Mouse (Mus musculus) cerebellum, postnatal 10 days (tissue): ENCODE results near the gene Canx.
A peak's percentile ranks its signal among the peaks of the same experiment; 100 is the strongest.
"Not testable (repeated sequence)": the region's sequence is repeated elsewhere in the genome, so short reads cannot be mapped to it uniquely, and the experiment has no call there.

Source experiments
- DNase-seq, 2 experiments: peaks; one replicate each; pipeline ENCODE4 v3.0.0; 2021; ENCODE audit warnings: mixed read lengths in 2 of 2

Canx gene

GRCm38 (mm10) chr11:50325496-50326301 lies at the start of gene Canx:
TSS of gene Canx (minus strand) at chr11:50325673.
- DNase-seq = peak; percentile 98 to 99

DNA sequence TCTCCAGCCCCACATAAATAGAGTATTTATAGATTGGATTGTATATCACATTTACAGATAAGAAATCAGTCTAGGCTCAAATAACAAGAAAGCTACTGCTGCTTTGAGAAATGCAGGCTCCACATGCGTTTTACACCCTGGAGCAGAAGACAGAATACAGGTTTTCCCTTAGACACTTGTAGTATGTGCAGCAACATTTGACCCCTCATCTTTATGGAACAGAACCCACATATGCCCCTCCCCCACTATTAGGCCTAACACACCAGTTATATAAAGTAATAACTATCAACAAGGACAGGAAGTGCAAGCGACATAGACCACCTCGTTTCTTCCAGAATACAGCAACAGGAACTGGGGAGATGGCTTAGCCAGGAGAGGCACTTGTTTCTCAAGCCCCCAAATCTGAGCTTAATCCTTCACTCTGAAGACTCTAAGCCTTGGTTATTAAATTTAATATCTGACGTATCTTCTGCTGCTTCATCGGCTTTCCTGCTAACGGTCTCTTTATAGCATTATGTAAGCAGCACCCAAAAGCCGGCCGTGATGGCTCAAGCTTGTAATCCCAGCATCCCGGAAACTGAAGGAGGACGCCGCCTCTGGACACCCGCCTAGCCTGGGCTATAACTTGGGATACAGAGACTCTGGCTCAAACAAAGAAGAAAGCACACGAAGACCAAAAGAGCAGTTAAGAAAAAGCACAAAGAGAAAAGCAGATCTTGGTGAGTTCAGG lies 49.0 kb upstream of the Canx start:
- no peak for DNase-seq

DNA sequence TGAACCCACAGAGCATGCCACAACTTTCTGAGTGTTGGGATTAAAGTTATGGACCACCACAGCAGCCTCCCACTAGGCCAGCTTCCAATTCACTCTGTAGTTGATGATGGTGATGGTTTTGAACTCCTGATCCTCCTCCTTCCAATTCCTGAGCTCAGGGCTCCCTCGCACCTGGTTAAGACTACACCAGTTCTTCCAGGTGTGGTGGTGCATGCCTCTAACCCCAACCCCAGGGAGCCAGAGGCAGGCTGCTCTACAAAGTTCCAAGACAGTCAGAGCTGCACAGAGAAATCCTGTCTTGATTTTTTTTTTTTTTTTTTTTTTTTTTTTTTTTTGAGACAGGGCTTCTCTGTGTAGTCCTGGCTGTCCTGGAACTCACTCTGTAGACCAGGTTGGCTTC lies 48.1 kb upstream of the Canx start:
- no peak for DNase-seq

DNA sequence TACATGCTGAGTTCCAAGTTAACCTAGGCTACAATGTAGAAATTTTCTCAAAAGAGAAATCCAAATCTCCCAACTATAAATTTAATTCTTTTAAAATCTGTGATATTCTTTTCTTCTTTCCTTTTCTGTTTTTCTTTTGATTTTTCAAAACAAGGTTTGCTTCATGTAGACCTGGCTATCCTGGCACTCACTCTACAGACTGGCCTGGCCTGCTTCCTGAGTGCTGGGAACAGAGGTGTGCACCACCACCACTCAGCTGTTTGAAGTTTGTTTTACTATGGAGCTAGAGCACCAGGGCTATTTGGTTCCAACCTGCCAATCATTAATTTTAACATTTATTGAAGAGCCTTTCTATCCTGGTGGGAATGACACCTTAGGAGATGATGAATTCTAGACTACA lies 47.6 kb upstream of the Canx start:
- no peak for DNase-seq

GRCm38 (mm10) chr11:50371911-50372310 lies 46.4 kb upstream of the Canx start:
- no peak for DNase-seq

- DNase-seq = peak; percentile 88 to 90
Observed at GRCm38 (mm10) chr11:50371399-50371841, 45.9 kb upstream of the Canx start.

- DNase-seq = peak; percentile 39 to 64
Observed at GRCm38 (mm10) chr11:50370969-50371368, 45.5 kb upstream of the Canx start.

GRCm38 (mm10) chr11:50369360-50369911 lies 44.0 kb upstream of the Canx start:
- no peak for DNase-seq

DNA sequence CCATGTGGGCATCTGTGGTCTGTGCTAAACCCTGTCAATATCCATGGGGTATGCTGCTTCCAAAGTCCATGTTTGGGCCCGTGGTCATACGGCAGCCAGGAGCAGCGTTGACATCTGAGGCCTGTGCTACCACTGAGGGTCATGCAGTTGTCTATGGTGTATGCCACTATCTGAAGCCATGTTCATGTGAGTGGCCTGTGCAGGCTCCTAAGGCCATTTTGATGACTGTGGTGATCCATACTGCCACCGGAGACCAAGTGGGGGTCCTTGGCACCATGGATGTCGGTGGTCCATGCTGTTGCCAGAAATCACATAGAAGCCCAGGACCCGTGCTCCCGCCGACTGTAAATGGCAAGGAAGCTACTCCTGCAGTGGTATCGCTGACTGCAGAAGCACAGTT lies 42.1 kb upstream of the Canx start:
- DNase-seq = no peak

- no peak for DNase-seq
Observed at GRCm38 (mm10) chr11:50365322-50365721, 39.8 kb upstream of the Canx start.

DNA sequence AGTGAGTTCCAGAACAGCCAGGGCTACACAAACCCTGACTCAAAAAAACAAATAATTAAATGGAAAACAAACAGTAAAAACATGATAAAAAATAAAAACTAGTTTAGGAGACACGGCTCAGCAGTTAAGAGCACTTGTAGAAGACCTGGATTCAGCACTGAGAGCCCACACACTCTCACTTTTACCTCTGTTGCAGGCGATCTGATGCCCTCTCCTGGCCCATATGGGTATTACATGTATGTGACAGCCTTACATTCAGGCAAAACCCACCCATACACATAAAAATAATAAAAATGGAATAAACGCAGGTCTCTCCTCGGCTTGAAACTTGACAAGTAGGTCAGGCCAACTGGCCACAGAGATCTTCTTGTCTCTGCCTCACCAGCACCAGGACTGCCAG lies 39.1 kb upstream of the Canx start:
- peak; percentile 90 to 93 for DNase-seq

- not testable (repeated sequence) for DNase-seq
Observed at GRCm38 (mm10) chr11:50361282-50361681, 35.8 kb upstream of the Canx start.

GRCm38 (mm10) chr11:50358950-50359861 lies 33.7 kb upstream of the Canx start:
- peak; percentile 74 to 78 for DNase-seq

GRCm38 (mm10) chr11:50355395-50355794 lies 29.9 kb upstream of the Canx start:
- no peak for DNase-seq

- DNase-seq = no peak
Observed at GRCm38 (mm10) chr11:50354851-50355250, 29.4 kb upstream of the Canx start.

DNA sequence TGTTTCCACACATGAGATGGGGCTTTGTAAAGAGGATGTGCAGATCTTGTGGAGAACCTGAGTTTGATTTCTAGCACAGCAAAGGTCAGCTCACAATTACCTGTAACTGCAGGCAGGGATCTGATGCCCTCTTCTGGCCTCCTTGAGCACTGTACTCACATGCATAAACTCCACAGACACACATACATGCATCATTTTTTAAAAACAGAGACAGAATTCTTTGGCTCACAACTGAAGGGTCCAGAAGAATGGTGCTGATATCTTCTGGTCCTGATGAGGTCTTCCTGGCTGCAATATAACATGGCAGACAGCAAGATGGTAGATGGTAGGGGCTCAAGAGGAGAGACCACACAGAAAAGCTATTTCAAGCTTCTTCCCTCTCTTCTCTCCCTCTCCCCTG lies 28.7 kb upstream of the Canx start, which contains the start of gene Cby3:
Cby3 (plus strand) TSS at position 301 of the 400 bp plus-strand sequence.
- no peak for DNase-seq

GRCm38 (mm10) chr11:50352177-50352576 lies 26.7 kb upstream of the Canx start:
- no peak for DNase-seq

DNA sequence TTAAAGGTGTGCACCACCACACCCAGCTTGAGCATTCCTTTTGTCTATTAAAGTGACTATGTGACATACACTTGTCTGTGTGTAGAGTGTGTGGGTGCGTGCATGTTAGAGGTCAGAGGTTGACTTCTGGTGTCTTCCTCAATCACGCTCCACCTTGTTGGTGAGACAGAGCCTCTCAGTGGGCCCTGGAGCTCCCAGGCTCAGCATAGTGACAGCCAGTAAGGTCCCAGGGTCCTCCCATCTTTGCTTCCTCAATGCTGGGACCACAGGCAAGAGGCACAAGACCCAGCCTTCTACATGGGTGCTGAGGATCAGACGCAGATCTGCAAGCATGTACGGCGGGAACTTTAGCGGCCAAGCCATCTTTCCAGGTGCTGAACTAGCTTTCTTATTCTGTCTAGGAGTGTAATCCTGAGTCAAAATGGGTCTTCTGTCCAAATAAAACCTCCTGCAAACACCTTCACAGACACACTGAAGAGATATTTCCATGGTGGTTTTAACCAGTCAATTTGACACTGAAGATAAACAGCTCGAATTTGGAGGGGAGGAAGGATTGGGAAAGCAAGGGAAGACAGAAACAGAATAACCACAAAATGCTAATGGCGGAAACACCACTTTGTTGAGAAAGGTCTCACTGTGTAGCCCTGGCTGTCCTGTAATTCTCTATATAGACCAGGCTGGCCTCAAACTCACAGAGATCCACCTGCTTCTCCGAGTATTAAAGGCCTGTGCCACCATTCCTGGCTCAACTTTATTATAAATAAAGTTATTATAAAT lies 21.0 kb upstream of the Canx start:
- no peak for DNase-seq

- no peak for DNase-seq
Observed at GRCm38 (mm10) chr11:50345486-50345885, 20.0 kb upstream of the Canx start.

DNA sequence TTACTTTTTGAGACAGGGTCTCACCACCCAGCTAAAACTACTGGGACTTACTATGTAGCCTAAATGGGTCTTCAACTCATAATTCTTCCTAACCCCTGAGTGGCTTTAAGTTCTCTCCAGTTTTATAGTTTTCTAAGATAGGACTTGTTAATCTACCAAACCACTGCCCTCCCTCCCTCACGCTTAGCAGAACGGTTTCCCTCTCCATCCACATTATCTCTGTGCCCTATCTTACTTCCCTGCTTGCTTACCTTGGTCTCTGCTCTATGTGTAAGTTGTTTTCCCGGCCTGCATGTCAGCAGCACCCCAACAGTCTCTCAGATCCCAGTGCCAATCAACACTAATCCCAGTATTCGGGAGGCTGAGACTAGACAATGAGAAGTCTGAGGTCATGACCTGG lies 11.4 kb upstream of the Canx start:
- DNase-seq = no peak

- no peak for DNase-seq
Observed at GRCm38 (mm10) chr11:50336126-50336525, 10.7 kb upstream of the Canx start.

GRCm38 (mm10) chr11:50333181-50333580 lies 7.7 kb upstream of the Canx start:
- peak; percentile 22 to 43 for DNase-seq
